ENCODE assay signal across 38 mouse cellular contexts in the genomic region with DNA sequence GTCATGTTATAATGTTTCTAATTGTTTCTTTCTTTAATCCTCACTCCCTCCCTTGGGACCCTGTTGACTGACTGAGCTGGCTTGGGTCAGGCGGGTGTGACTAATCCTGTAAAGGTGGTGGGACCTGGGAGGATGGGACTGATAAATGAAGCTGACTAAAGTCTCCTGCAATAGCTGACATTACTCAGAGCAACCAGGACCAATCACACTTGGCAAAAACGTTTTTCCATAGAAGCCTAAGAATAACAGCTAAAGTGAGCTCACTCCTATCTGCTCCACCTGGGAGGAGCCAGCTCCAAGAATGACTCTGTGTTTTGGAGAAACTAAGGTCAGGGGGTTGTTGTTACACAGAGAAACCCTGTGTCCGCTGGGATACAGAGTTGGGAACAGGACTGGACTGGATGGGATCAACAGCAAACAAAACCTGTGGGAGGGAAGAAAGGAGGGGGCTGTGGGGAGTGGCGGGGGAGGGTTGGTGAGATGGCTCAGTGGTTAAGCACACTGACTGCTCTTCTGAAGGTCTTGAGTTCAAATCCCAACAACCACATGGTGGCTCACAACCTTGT. TPM values are rescaled to one million over a fixed set of nuclear protein-coding genes. Genes with fewer than 3 reads are reported as not detected.
A peak's percentile ranks its signal among the peaks of the same experiment; 100 is the strongest.
DNase-seq lines count a peak whose midpoint lies in the region; ATAC-seq and TF ChIP-seq lines count a peak whose summit lies in the region.
"Had no signal": no experiment of that assay in that cellular context is flagged by ENCODE, and none has a peak within 500 bp of the region (broad histone marks: within the 10 kb centered on the region; RNA-seq: fewer than 3 reads in every experiment).

No protein-coding gene starts in this region.

- H3K27me3 ChIP-seq in midbrain, embryonic 14.5 days (ENCODE audit: control insufficient read depth, insufficient read depth, low read length) = no peaks in the 10 kb centered on the region
- no peaks in the 10 kb centered on the region for H3K27me3 ChIP-seq in midbrain, embryonic 10.5 days (ENCODE audit: low read depth, poor library complexity, severe bottlenecking)
- no peaks in the 10 kb centered on the region for H3K27me3 ChIP-seq in C2C12 (ENCODE audit: control insufficient read depth, insufficient read depth, insufficient read length)
- H3K27me3 ChIP-seq: embryonic facial prominence, embryonic 15.5 days; forebrain, embryonic 12.5 days; heart, embryonic 15.5 days; hindbrain, embryonic 12.5 days; intestine, embryonic 15.5 days; limb, embryonic 15.5 days; neural tube, embryonic 12.5 days had no signal

- no peak overlapping the region for H3K4me2 ChIP-seq in midbrain, embryonic 14.5 days (ENCODE audit: low read length)
- H3K4me2 ChIP-seq: embryonic facial prominence, embryonic 15.5 days; forebrain, embryonic 12.5 days; heart, embryonic 15.5 days; hindbrain, embryonic 12.5 days; intestine, embryonic 15.5 days; limb, embryonic 15.5 days; liver, embryonic 13.5 days; neural tube, embryonic 12.5 days had no signal

- no peaks in the 10 kb centered on the region for H3K36me3 ChIP-seq in midbrain, embryonic 14.5 days (ENCODE audit: control insufficient read depth, insufficient read depth, low read length)
- no peaks in the 10 kb centered on the region for H3K36me3 ChIP-seq in midbrain, embryonic 10.5 days
- H3K36me3 ChIP-seq in C2C12 (ENCODE audit: control insufficient read depth, insufficient read depth) = no peaks in the 10 kb centered on the region
- H3K36me3 ChIP-seq: embryonic facial prominence, embryonic 10.5 days; embryonic facial prominence, embryonic 15.5 days; forebrain, embryonic 12.5 days; heart, embryonic 15.5 days; hindbrain, embryonic 12.5 days; intestine, embryonic 15.5 days; limb, embryonic 10.5 days; limb, embryonic 15.5 days; liver, embryonic 13.5 days; neural tube, embryonic 12.5 days had no signal

- 42% methylated on average over 4 of the region's 4 CpGs for WGBS in midbrain, embryonic 14.5 days
- WGBS in midbrain, embryonic 10.5 days = 58% methylated on average over 4 of the region's 4 CpGs

- H3ac ChIP-seq in C2C12 (ENCODE audit: control insufficient read depth, insufficient read length, low read depth) = no peak overlapping the region

- no peaks in the 10 kb centered on the region for H3K79me3 ChIP-seq in C2C12 (ENCODE audit: low read depth)

- no peak overlapping the region for H3K27ac ChIP-seq in midbrain, embryonic 14.5 days (replicated peaks; ENCODE audit: low read depth, low read length)
- H3K27ac ChIP-seq in midbrain, embryonic 10.5 days (replicated peaks) = no peak overlapping the region
- H3K27ac ChIP-seq: embryonic facial prominence, embryonic 10.5 days; embryonic facial prominence, embryonic 15.5 days; forebrain, embryonic 12.5 days; heart, embryonic 15.5 days; hindbrain, embryonic 12.5 days; hindbrain, postnatal 0 days; intestine, embryonic 15.5 days; limb, embryonic 10.5 days; limb, embryonic 15.5 days; liver, embryonic 13.5 days; neural tube, embryonic 12.5 days had no signal

- no peak overlapping the region for H3K4me3 ChIP-seq in midbrain, embryonic 14.5 days (replicated peaks; ENCODE audit: low read depth, low read length)
- H3K4me3 ChIP-seq in midbrain, embryonic 10.5 days = no peak overlapping the region
- no peak overlapping the region for H3K4me3 ChIP-seq in C2C12 (ENCODE audit: insufficient read depth, poor library complexity, severe bottlenecking)
- H3K4me3 ChIP-seq: embryonic facial prominence, embryonic 10.5 days; embryonic facial prominence, embryonic 15.5 days; forebrain, embryonic 12.5 days; heart, embryonic 15.5 days; hindbrain, embryonic 12.5 days; intestine, embryonic 15.5 days; limb, embryonic 10.5 days; limb, embryonic 15.5 days; liver, embryonic 13.5 days; neural tube, embryonic 12.5 days had no signal

- TF ChIP-seq CTCF in C2C12 (IDR thresholded peaks at IDR 0.05; ENCODE audit: control insufficient read depth, insufficient read depth, insufficient read length) = no peak

- no peak overlapping the region for H3K9ac ChIP-seq in midbrain, embryonic 14.5 days (replicated peaks; ENCODE audit: low read length)
- H3K9ac ChIP-seq: embryonic facial prominence, embryonic 15.5 days; forebrain, embryonic 12.5 days; forebrain, postnatal 0 days; heart, embryonic 15.5 days; hindbrain, embryonic 12.5 days; intestine, embryonic 15.5 days; limb, embryonic 15.5 days; liver, embryonic 13.5 days; neural tube, embryonic 12.5 days had no signal

- no peak for ATAC-seq in midbrain, embryonic 14.5 days (ENCODE audit: low FRiP score, low TSS enrichment)
- no peak for ATAC-seq in monocyte, adult 5-6 weeks (replicated peaks; ENCODE audit: insufficient number of reproducible peaks, low FRiP score, low TSS enrichment, poor library complexity, severe bottlenecking)
- ATAC-seq: forebrain, postnatal 0 days; hindbrain, postnatal 0 days; intestine, embryonic 15.5 days; lung, postnatal 0 days had no signal

- no peaks in the 10 kb centered on the region for H3K4me1 ChIP-seq in midbrain, embryonic 14.5 days (ENCODE audit: control insufficient read depth, insufficient read depth, low read length)
- peaks cover 19% of the 10 kb centered on the region for H3K4me1 ChIP-seq in midbrain, embryonic 10.5 days
- H3K4me1 ChIP-seq: embryonic facial prominence, embryonic 15.5 days; hindbrain, embryonic 12.5 days; intestine, embryonic 15.5 days; neural tube, embryonic 12.5 days had no signal

- H3K79me2 ChIP-seq in C2C12 (ENCODE audit: control insufficient read depth, insufficient read depth) = no peaks in the 10 kb centered on the region

- H3K9me3 ChIP-seq in midbrain, embryonic 14.5 days (ENCODE audit: control insufficient read depth, low read length) = no peaks in the 10 kb centered on the region
- no peaks in the 10 kb centered on the region for H3K9me3 ChIP-seq in midbrain, embryonic 10.5 days (replicated peaks)
- H3K9me3 ChIP-seq: embryonic facial prominence, embryonic 10.5 days; embryonic facial prominence, embryonic 15.5 days; forebrain, embryonic 12.5 days; heart, embryonic 15.5 days; hindbrain, embryonic 12.5 days; intestine, embryonic 15.5 days; limb, embryonic 10.5 days; limb, embryonic 15.5 days; liver, embryonic 13.5 days; neural tube, embryonic 12.5 days had no signal

- DNase-seq in midbrain, embryonic 14.5 days = peak; percentile 36
- DNase-seq in midbrain, embryonic 10.5 days (ENCODE audit: low spot score) = no peak
- DNase-seq in MN1 (ENCODE audit: low spot score) (peak; percentile 93), adipocyte (ENCODE audit: low spot score) (peak; percentile 57)
- DNase-seq in lung, postnatal 4 days = no peak
- no peak for DNase-seq in heart, adult 18-20 months
- DNase-seq: adrenal gland, adult 8-10 months; B cell, adult 2 months; cerebellum, adult 8-10 months; cerebellum, postnatal 25 days; forebrain, postnatal 0 days; gastrocnemius, postnatal 10 days; heart, postnatal 36 days; kidney, adult 2 months; kidney, postnatal 4 days; liver, embryonic 13.5 days; lung, adult 18-20 months; right cerebral cortex, adult 18-20 months; spleen, adult 18-20 months; thymus, adult 2 months; thymus, postnatal 36 days had no signal

TF ChIP-seq in C2C12, 6 proteins besides CTCF, POLR2A, EP300 and RAD21:
- TF ChIP-seq MAX (IDR thresholded peaks at IDR 0.05) = no peak
- peak; percentile 4 for TF ChIP-seq CEBPB (IDR thresholded peaks at IDR 0.05; ENCODE audit: low read depth)

RNA-seq across cellular contexts. Expression of a gene that starts 4.3 kb away (rescaled TPM):
- 67.1 and 94.5 TPM in 2 replicates for polyA plus RNA-seq in midbrain, embryonic 14.5 days (2014; fragmentation: Nextera tagmentation; extraction: Ambion mirVana)
- polyA plus RNA-seq in midbrain, embryonic 10.5 days (2016; fragmentation: Nextera tagmentation; extraction: Ambion mirVana) = 31.9 and 34.9 TPM in 2 replicates
- polyA plus RNA-seq in C2C12 (2012; fragmentation: generic; extraction: Trizol) = 66.6 TPM
- 6.8 to 24.4 TPM (median 11.1 TPM) in 3 replicates for total RNA-seq in monocyte, adult 5-6 weeks (2017)
- 10 to 100 TPM; 24.7 to 31.4 TPM for total RNA-seq in heart, adult 18-20 months (2021)

RNA-seq across cellular contexts. Expression of a gene that starts 15.3 kb away (rescaled TPM):
- not detected in 2 replicates for polyA plus RNA-seq in midbrain, embryonic 14.5 days (2014; fragmentation: Nextera tagmentation; extraction: Ambion mirVana)
- polyA plus RNA-seq in midbrain, embryonic 10.5 days (2016; fragmentation: Nextera tagmentation; extraction: Ambion mirVana) = not detected in 2 replicates
- not detected for polyA plus RNA-seq in C2C12 (2012; fragmentation: generic; extraction: Trizol)
- not detected in 3 replicates for total RNA-seq in monocyte, adult 5-6 weeks (2017)
- total RNA-seq in heart, adult 18-20 months (2021) = not detected
- total RNA-seq: adrenal gland, adult 8-10 months; forebrain, postnatal 0 days; gastrocnemius, postnatal 10 days; heart, postnatal 36 days; hindbrain, postnatal 0 days; layer of hippocampus, adult 8-10 months; layer of hippocampus, postnatal 25 days had no signal
- polyA plus RNA-seq: embryonic facial prominence, embryonic 10.5 days; embryonic facial prominence, embryonic 15.5 days; forebrain, embryonic 12.5 days; forebrain, postnatal 0 days; heart, embryonic 15.5 days; hindbrain, embryonic 12.5 days; hindbrain, postnatal 0 days; intestine, embryonic 15.5 days; kidney, embryonic 16.5 days; limb, embryonic 10.5 days; limb, embryonic 15.5 days; liver, embryonic 13.5 days; lung, postnatal 0 days; neural tube, embryonic 12.5 days; stomach, embryonic 16.5 days; thymus, adult 2 months had no signal

RNA-seq across cellular contexts. Expression of a gene that starts 22.6 kb away (rescaled TPM):
- 28.3 and 36.9 TPM in 2 replicates for polyA plus RNA-seq in midbrain, embryonic 14.5 days (2014; fragmentation: Nextera tagmentation; extraction: Ambion mirVana)
- 68.6 and 75.1 TPM in 2 replicates for polyA plus RNA-seq in midbrain, embryonic 10.5 days (2016; fragmentation: Nextera tagmentation; extraction: Ambion mirVana)
- polyA plus RNA-seq in C2C12 (2012; fragmentation: generic; extraction: Trizol) = 53.7 TPM
- 37.3 to 62.6 TPM (median 61.9 TPM) in 3 replicates for total RNA-seq in monocyte, adult 5-6 weeks (2017)
- 10 to 100 TPM; 24.6 to 25.3 TPM for total RNA-seq in heart, adult 18-20 months (2021)

RNA-seq across cellular contexts. Expression of a gene that starts 28.5 kb away (rescaled TPM):
- 167 and 188 TPM in 2 replicates for polyA plus RNA-seq in midbrain, embryonic 14.5 days (2014; fragmentation: Nextera tagmentation; extraction: Ambion mirVana)
- polyA plus RNA-seq in midbrain, embryonic 10.5 days (2016; fragmentation: Nextera tagmentation; extraction: Ambion mirVana) = 13.8 and 20.6 TPM in 2 replicates
- 1.7 TPM for polyA plus RNA-seq in C2C12 (2012; fragmentation: generic; extraction: Trizol)
- total RNA-seq in monocyte, adult 5-6 weeks (2017) = 0.19 TPM in 1 of 3 replicates, not detected in the others
- 10 to 100 TPM; 54.7 to 62.7 TPM for total RNA-seq in heart, adult 18-20 months (2021)

RNA-seq across cellular contexts. Expression of a gene that starts 39.0 kb away (rescaled TPM):
- 67.7 and 74.2 TPM in 2 replicates for polyA plus RNA-seq in midbrain, embryonic 14.5 days (2014; fragmentation: Nextera tagmentation; extraction: Ambion mirVana)
- 76.2 and 80.8 TPM in 2 replicates for polyA plus RNA-seq in midbrain, embryonic 10.5 days (2016; fragmentation: Nextera tagmentation; extraction: Ambion mirVana)
- polyA plus RNA-seq in C2C12 (2012; fragmentation: generic; extraction: Trizol) = 164 TPM
- total RNA-seq in monocyte, adult 5-6 weeks (2017) = 7.9 to 13.7 TPM (median 8.1 TPM) in 3 replicates
- 10 to 100 TPM in 1 of 2 experiments, 1 to 10 TPM in 1; 7.8 to 10.7 TPM for total RNA-seq in heart, adult 18-20 months (2021)

Comparison
In these comparisons a context has a peak if more than half of its experiments do, and no peak if none do; other contexts are left out.
1. DNase-seq: peak in midbrain, embryonic 14.5 days (single experiment), MN1 (single experiment) and adipocyte (single experiment); none in midbrain, embryonic 10.5 days (single experiment), lung, postnatal 4 days (0 of 2) and heart, adult 18-20 months (0 of 2).